Mouse (Mus musculus) stomach, embryonic 16.5 days (tissue): ENCODE data around the gene Arsb. TPM values are rescaled to one million over a fixed set of nuclear protein-coding genes. Genes with fewer than 3 reads are reported as not detected.
"Not testable (repeated sequence)": the region's sequence is repeated elsewhere in the genome, so short reads cannot be mapped to it uniquely, and the experiment has no call there.

Source experiments
- ATAC-seq: fragments of 200-750 bp; cut with Nextera tagmentation; 2 replicates; pipeline ENCODE4 v1.8.0; 2017; ENCODE audit warnings: moderate number of reproducible peaks, moderate TSS enrichment; ENCODE audit not compliant: insufficient read depth, low FRiP score
- H3K27ac ChIP-seq: fragments of 300-500 bp; sonication (generic); 2 replicates; pipeline ENCODE4 v1.5.1; 2014; ENCODE audit warnings: low read length
- H3K27me3 ChIP-seq: fragments of 300-500 bp; sonication (generic); 2 replicates; pipeline ENCODE4 v1.6.1; 2014; ENCODE audit warnings: low read length, control low read depth, mixed read lengths; ENCODE audit not compliant: control insufficient read depth, insufficient read depth
- H3K36me3 ChIP-seq: fragments of 300-500 bp; sonication (generic); 2 replicates; pipeline ENCODE4 v1.6.1; 2014; ENCODE audit warnings: low read length; ENCODE audit not compliant: control insufficient read depth, insufficient read depth
- H3K4me1 ChIP-seq: fragments of 300-500 bp; sonication (generic); 2 replicates; pipeline ENCODE4 v1.6.1; 2014; ENCODE audit warnings: low read length, control low read depth, mixed read lengths; ENCODE audit not compliant: control insufficient read depth, insufficient read depth
- H3K4me2 ChIP-seq: fragments of 300-500 bp; sonication (generic); 2 replicates; pipeline ENCODE4 v1.6.1; 2014; ENCODE audit warnings: low read depth, low read length, mixed read lengths
- H3K4me3 ChIP-seq: fragments of 300-500 bp; sonication (generic); replicated peaks from 2 replicates; pipeline ENCODE4 v1.5.1; 2014; ENCODE audit warnings: mild to moderate bottlenecking, low read length
- H3K9ac ChIP-seq: fragments of 300-500 bp; sonication (generic); 2 replicates; pipeline ENCODE4 v1.6.1; 2014; ENCODE audit warnings: low read length
- H3K9me3 ChIP-seq: fragments of 300-500 bp; sonication (generic); replicated peaks from 2 replicates; pipeline ENCODE4 v1.6.1; 2016; ENCODE audit warnings: low read length, control low read depth; ENCODE audit not compliant: control insufficient read depth
- WGBS: fragments of 180-500 bp; shearing (Covaris S2); extraction: QIAGEN DNeasy Blood & Tissue Kit; methylation state at CpG from one replicate; pipeline ENCODE4 v1.1.7; 2014; 5-methylcytosine and 5-hydroxymethylcytosine counted together
- polyA plus RNA-seq: library from polyadenylated mRNA; unstranded; fragments of >200 nt; fragmentation: Nextera tagmentation; extraction: Ambion mirVana; gene quantifications from 2 replicates; pipeline ENCODE4 v1.2.1, GENCODE M21; 2015

The Arsb gene
- polyA plus RNA-seq, 1 experiment from 2014 or later = 12.7 TPM

GRCm38 (mm10) chr13:93782823-93783222, 11.4 kb downstream of the Arsb start:
- Histone ChIP-seq H3K9ac (no peak overlapping the region), H3K4me2 (no peak overlapping the region), H3K4me3 (no peak overlapping the region), H3K27me3 (no peaks in the 10 kb centered on the region), H3K36me3 (no peaks in the 10 kb centered on the region), H3K4me1 (0 out of 2 replicates have a peak, but pooled peaks cover 3% of the 10 kb centered on the region), H3K27ac (no peak overlapping the region), H3K9me3 (no peaks in the 10 kb centered on the region)
- 71% methylated on average over 5 of the region's 5 CpGs for WGBS
- no peak for ATAC-seq

- Histone ChIP-seq H3K4me2 (no peak overlapping the region), H3K36me3 (no peaks in the 10 kb centered on the region), H3K4me3 (no peak overlapping the region), H3K4me1 (0 out of 2 replicates have a peak, but pooled peaks cover 3% of the 10 kb centered on the region), H3K27ac (no peak overlapping the region), H3K9ac (no peak overlapping the region), H3K9me3 (no peaks in the 10 kb centered on the region), H3K27me3 (no peaks in the 10 kb centered on the region)
- 82% methylated on average over 3 of the region's 3 CpGs for WGBS
- ATAC-seq = no peak
Observed at GRCm38 (mm10) chr13:93785329-93785728, 13.9 kb downstream of the Arsb start.

GRCm38 (mm10) chr13:93786051-93786450, 14.6 kb downstream of the Arsb start:
- H3K9me3 ChIP-seq = no peaks in the 10 kb centered on the region
- H3K9ac ChIP-seq = no peak overlapping the region
- WGBS = 67% methylated on average over 2 of the region's 2 CpGs
- no peaks in the 10 kb centered on the region for H3K27me3 ChIP-seq
- H3K27ac ChIP-seq = no peak overlapping the region
- no peaks in the 10 kb centered on the region for H3K36me3 ChIP-seq
- no peak overlapping the region for H3K4me3 ChIP-seq
- H3K4me1 ChIP-seq = 0 out of 2 replicates have a peak, but pooled peaks cover 3% of the 10 kb centered on the region
- H3K4me2 ChIP-seq = no peak overlapping the region
- no peak for ATAC-seq

- no peaks in the 10 kb centered on the region for H3K9me3 ChIP-seq
- H3K9ac ChIP-seq = no peak overlapping the region
- no peak overlapping the region for H3K27ac ChIP-seq
- no peak overlapping the region for H3K4me2 ChIP-seq
- 36% methylated on average over 8 of the region's 8 CpGs for WGBS
- H3K4me3 ChIP-seq = no peak overlapping the region
- H3K27me3 ChIP-seq = no peaks in the 10 kb centered on the region
- H3K4me1 ChIP-seq = 0 out of 2 replicates have a peak, but pooled peaks cover 3% of the 10 kb centered on the region
- ATAC-seq = no peak
- H3K36me3 ChIP-seq = no peaks in the 10 kb centered on the region
Observed at GRCm38 (mm10) chr13:93787647-93788046, 16.2 kb downstream of the Arsb start.

GRCm38 (mm10) chr13:93792945-93793642, 21.7 kb downstream of the Arsb start:
- no peak overlapping the region for H3K9ac ChIP-seq
- WGBS = 43% methylated on average over 11 of the region's 11 CpGs
- 0 out of 2 replicates have a peak, but pooled peaks cover under 1% of the 10 kb centered on the region for H3K36me3 ChIP-seq

GRCm38 (mm10) chr13:93793643-93794182, 22.3 kb downstream of the Arsb start:
- Histone ChIP-seq H3K27ac (no peak overlapping the region), H3K4me3 (no peak overlapping the region), H3K9ac (no peak overlapping the region), H3K9me3 (no peaks in the 10 kb centered on the region), H3K4me1 (no peaks in the 10 kb centered on the region), H3K4me2 (no peak overlapping the region), H3K27me3 (no peaks in the 10 kb centered on the region), H3K36me3 (0 out of 2 replicates have a peak, but pooled peaks cover 3% of the 10 kb centered on the region)
- no peak for ATAC-seq
- 82% methylated on average over 10 of the region's 10 CpGs for WGBS

More at GRCm38 (mm10) chr13:93792945-93793642, 21.7 kb downstream of the Arsb start:
- peak; percentile 80 for ATAC-seq
- Histone ChIP-seq H3K9me3 (no peaks in the 10 kb centered on the region), H3K4me3 (no peak overlapping the region), H3K27me3 (no peaks in the 10 kb centered on the region), H3K4me1 (no peaks in the 10 kb centered on the region), H3K27ac (no peak overlapping the region), H3K4me2 (no peak overlapping the region)

- no peaks in the 10 kb centered on the region for H3K27me3 ChIP-seq
- ATAC-seq = no peak
- WGBS = 75% methylated on average over 5 of the region's 5 CpGs
- H3K9me3 ChIP-seq = no peaks in the 10 kb centered on the region
- H3K36me3 ChIP-seq = 0 out of 2 replicates have a peak, but pooled peaks cover 3% of the 10 kb centered on the region
- no peak overlapping the region for H3K27ac ChIP-seq
- no peak overlapping the region for H3K4me3 ChIP-seq
- no peak overlapping the region for H3K9ac ChIP-seq
- H3K4me2 ChIP-seq = no peak overlapping the region
- H3K4me1 ChIP-seq = no peaks in the 10 kb centered on the region
Observed at GRCm38 (mm10) chr13:93797011-93797600, 25.7 kb downstream of the Arsb start.

- H3K4me3 ChIP-seq, H3K9me3 ChIP-seq, H3K9ac ChIP-seq, H3K36me3 ChIP-seq, H3K4me2 ChIP-seq, H3K27me3 ChIP-seq, H3K27ac ChIP-seq, H3K4me1 ChIP-seq, ATAC-seq: not testable (repeated sequence)
- WGBS = 78% methylated on average over 2 of the region's 2 CpGs
Observed at GRCm38 (mm10) chr13:93810311-93810710, 38.9 kb downstream of the Arsb start.

GRCm38 (mm10) chr13:93814081-93814480, 42.7 kb downstream of the Arsb start:
- Histone ChIP-seq H3K27me3 (no peaks in the 10 kb centered on the region), H3K9ac (no peak overlapping the region), H3K4me2 (no peak overlapping the region), H3K36me3 (no peaks in the 10 kb centered on the region), H3K4me1 (no peaks in the 10 kb centered on the region), H3K27ac (no peak overlapping the region), H3K4me3 (no peak overlapping the region), H3K9me3 (no peaks in the 10 kb centered on the region)
- no peak for ATAC-seq
- 86% methylated on average over 6 of the region's 6 CpGs for WGBS
